Mouse (Mus musculus): ENCODE measurements at regions not wholly inside any gene's neighbourhood (a gene's known extent, or its start where the extent isn't known, plus 50 kb on each side); places are given as distances from the start of the nearest gene placed in this dataset.

- 78% methylated on average over 5 of the region's 5 CpGs for WGBS
- no peaks in the 10 kb centered on the region for H3K9me3 ChIP-seq
- H3K36me3 ChIP-seq, result no peaks in the 10 kb centered on the region
- ATAC-seq (ENCODE audit: low FRiP score, low read depth), result no peak
- H3K27me3 ChIP-seq, result 0 out of 2 replicates have a peak, but pooled peaks cover 5% of the 10 kb centered on the region
- peaks cover 18% of the 10 kb centered on the region for H3K4me1 ChIP-seq
- no peak overlapping the region for H3K9ac ChIP-seq (replicated peaks)
- H3K4me2 ChIP-seq (replicated peaks), result no peak overlapping the region
- no peak overlapping the region for H3K27ac ChIP-seq (replicated peaks)
- no peak overlapping the region for H3K4me3 ChIP-seq
Observed at GRCm38 (mm10) chr12:71568251-71568650, 258.6 kb downstream of the Dact1 start.

GRCm38 (mm10) chr12:71568880-71569390 lies 259.3 kb downstream of the Dact1 start:
- Histone ChIP-seq H3K9me3 (no peaks in the 10 kb centered on the region), H3K27ac (replicated peaks) (no peak overlapping the region), H3K4me1 (peaks cover 18% of the 10 kb centered on the region), H3K4me2 (replicated peaks) (no peak overlapping the region), H3K4me3 (no peak overlapping the region), H3K9ac (replicated peaks) (no peak overlapping the region), H3K27me3 (no peaks in the 10 kb centered on the region), H3K36me3 (no peaks in the 10 kb centered on the region)
- WGBS, result 90% methylated on average over 6 of the region's 6 CpGs
- no peak for ATAC-seq (ENCODE audit: low FRiP score, low read depth)

GRCm38 (mm10) chr12:71569662-71570061 lies 260.0 kb downstream of the Dact1 start:
- Histone ChIP-seq H3K9ac (replicated peaks) (no peak overlapping the region), H3K4me3 (no peak overlapping the region), H3K36me3 (no peaks in the 10 kb centered on the region), H3K4me2 (replicated peaks) (no peak overlapping the region), H3K9me3 (no peaks in the 10 kb centered on the region), H3K4me1 (peaks cover 18% of the 10 kb centered on the region), H3K27me3 (no peaks in the 10 kb centered on the region), H3K27ac (replicated peaks) (no peak overlapping the region)
- WGBS, result 37% methylated on average over 12 of the region's 12 CpGs
- ATAC-seq (ENCODE audit: low FRiP score, low read depth), result no peak

GRCm38 (mm10) chr12:71570116-71570515 lies 260.4 kb downstream of the Dact1 start:
- Histone ChIP-seq H3K36me3 (no peaks in the 10 kb centered on the region), H3K27ac (replicated peaks) (no peak overlapping the region), H3K9ac (replicated peaks) (no peak overlapping the region), H3K4me3 (no peak overlapping the region), H3K27me3 (no peaks in the 10 kb centered on the region), H3K9me3 (no peaks in the 10 kb centered on the region), H3K4me1 (peaks cover 18% of the 10 kb centered on the region), H3K4me2 (replicated peaks) (no peak overlapping the region)
- WGBS, result 77% methylated on average over 2 of the region's 2 CpGs
- no peak for ATAC-seq (ENCODE audit: low FRiP score, low read depth)

- Histone ChIP-seq H3K9me3 (no peaks in the 10 kb centered on the region), H3K9ac (replicated peaks) (no peak overlapping the region), H3K4me1 (peaks cover 22% of the 10 kb centered on the region), H3K36me3 (no peaks in the 10 kb centered on the region), H3K27me3 (0 out of 2 replicates have a peak, but pooled peaks cover 5% of the 10 kb centered on the region), H3K4me2 (replicated peaks) (peak overlapping the region; percentile 2), H3K4me3 (no peak overlapping the region), H3K27ac (replicated peaks) (peak overlapping the region; percentile 56)
- WGBS, result 36% methylated on average over 14 of the region's 14 CpGs
- peak; percentile 63; the same call in 1 of the 2 replicates for ATAC-seq (ENCODE audit: low FRiP score, low read depth)
Observed at GRCm38 (mm10) chr12:71572833-71573446, 257.9 kb upstream of the Daam1 start.

GRCm38 (mm10) chr12:71573456-71573855 lies 257.4 kb upstream of the Daam1 start:
- 0 out of 2 replicates have a peak, but pooled peaks cover 5% of the 10 kb centered on the region for H3K27me3 ChIP-seq
- H3K9me3 ChIP-seq, result no peaks in the 10 kb centered on the region
- no peaks in the 10 kb centered on the region for H3K36me3 ChIP-seq
- no peak overlapping the region for H3K9ac ChIP-seq (replicated peaks)
- 73% methylated on average over 8 of the region's 8 CpGs for WGBS
- H3K4me3 ChIP-seq, result no peak overlapping the region
- no peak overlapping the region; the same call in 1 of the 2 replicates for H3K27ac ChIP-seq (replicated peaks)
- H3K4me1 ChIP-seq, result peaks cover 25% of the 10 kb centered on the region
- no peak overlapping the region for H3K4me2 ChIP-seq (replicated peaks)
- no peak for ATAC-seq (ENCODE audit: low FRiP score, low read depth)

GRCm38 (mm10) chr12:71574685-71575084 lies 256.2 kb upstream of the Daam1 start:
- Histone ChIP-seq H3K4me1 (peaks cover 30% of the 10 kb centered on the region), H3K4me2 (replicated peaks) (no peak overlapping the region), H3K9me3 (no peaks in the 10 kb centered on the region), H3K27me3 (0 out of 2 replicates have a peak, but pooled peaks cover 5% of the 10 kb centered on the region), H3K36me3 (no peaks in the 10 kb centered on the region), H3K4me3 (no peak overlapping the region), H3K27ac (replicated peaks) (no peak overlapping the region), H3K9ac (replicated peaks) (no peak overlapping the region)
- 92% methylated on average over 10 of the region's 10 CpGs for WGBS
- no peak for ATAC-seq (ENCODE audit: low FRiP score, low read depth)

- H3K9me3 ChIP-seq, result no peaks in the 10 kb centered on the region
- H3K4me2 ChIP-seq (replicated peaks), result peak overlapping the region; percentile 42
- peaks cover 22% of the 10 kb centered on the region for H3K4me1 ChIP-seq
- H3K27me3 ChIP-seq, result 0 out of 2 replicates have a peak, but pooled peaks cover 5% of the 10 kb centered on the region
- no peak overlapping the region for H3K9ac ChIP-seq (replicated peaks)
- H3K4me3 ChIP-seq, result no peak overlapping the region
- no peaks in the 10 kb centered on the region for H3K36me3 ChIP-seq
- no peak overlapping the region for H3K27ac ChIP-seq (replicated peaks)
- peak; percentile 24; the same call in 1 of the 2 replicates for ATAC-seq (ENCODE audit: low FRiP score, low read depth)
- WGBS, result 12% methylated on average over 9 of the region's 9 CpGs
Observed at GRCm38 (mm10) chr12:71577349-71577748, 253.5 kb upstream of the Daam1 start.

- Histone ChIP-seq H3K9ac (replicated peaks) (no peak overlapping the region), H3K4me1 (peaks cover 16% of the 10 kb centered on the region), H3K36me3 (no peaks in the 10 kb centered on the region), H3K27ac (replicated peaks) (no peak overlapping the region; the same call in 1 of the 2 replicates), H3K27me3 (0 out of 2 replicates have a peak, but pooled peaks cover 5% of the 10 kb centered on the region), H3K4me3 (no peak overlapping the region), H3K4me2 (replicated peaks) (no peak overlapping the region), H3K9me3 (no peaks in the 10 kb centered on the region)
- 70% methylated on average over 9 of the region's 9 CpGs for WGBS
- ATAC-seq (ENCODE audit: low FRiP score, low read depth), result no peak
Observed at GRCm38 (mm10) chr12:71578006-71578405, 252.9 kb upstream of the Daam1 start.

- Histone ChIP-seq H3K9ac (replicated peaks) (no peak overlapping the region), H3K27ac (replicated peaks) (no peak overlapping the region), H3K27me3 (0 out of 2 replicates have a peak, but pooled peaks cover 5% of the 10 kb centered on the region), H3K4me1 (peaks cover 14% of the 10 kb centered on the region), H3K4me2 (replicated peaks) (no peak overlapping the region), H3K9me3 (no peaks in the 10 kb centered on the region), H3K4me3 (no peak overlapping the region), H3K36me3 (no peaks in the 10 kb centered on the region)
- 0 out of 2 replicates have a peak, but pooled peaks have one; percentile 41 for ATAC-seq (ENCODE audit: low FRiP score, low read depth)
- WGBS, result 37% methylated on average over 11 of the region's 11 CpGs
Observed at GRCm38 (mm10) chr12:71578912-71579311, 252.0 kb upstream of the Daam1 start.

- no peaks in the 10 kb centered on the region for H3K9me3 ChIP-seq
- no peak overlapping the region for H3K27ac ChIP-seq (replicated peaks)
- WGBS, result 85% methylated on average over 12 of the region's 12 CpGs
- no peak overlapping the region for H3K9ac ChIP-seq (replicated peaks)
- H3K4me1 ChIP-seq, result peaks cover 14% of the 10 kb centered on the region
- no peak overlapping the region for H3K4me2 ChIP-seq (replicated peaks)
- no peak overlapping the region for H3K4me3 ChIP-seq
- 0 out of 2 replicates have a peak, but pooled peaks cover 5% of the 10 kb centered on the region for H3K27me3 ChIP-seq
- no peaks in the 10 kb centered on the region for H3K36me3 ChIP-seq
- no peak for ATAC-seq (ENCODE audit: low FRiP score, low read depth)
Observed at GRCm38 (mm10) chr12:71580532-71581290, 250.2 kb upstream of the Daam1 start.

- Histone ChIP-seq H3K4me2 (replicated peaks) (no peak overlapping the region), H3K9me3 (no peaks in the 10 kb centered on the region), H3K27me3 (no peaks in the 10 kb centered on the region), H3K27ac (replicated peaks) (no peak overlapping the region), H3K36me3 (no peaks in the 10 kb centered on the region), H3K4me3 (no peak overlapping the region), H3K9ac (replicated peaks) (no peak overlapping the region), H3K4me1 (no peaks in the 10 kb centered on the region; the same call in 1 of the 2 replicates)
- no peak for ATAC-seq (ENCODE audit: low FRiP score, low read depth)
- WGBS, result 72% methylated on average over 8 of the region's 8 CpGs
Observed at GRCm38 (mm10) chr12:71584618-71585017, 246.3 kb upstream of the Daam1 start.
